8 mouse cellular contexts compared by ENCODE assay signal in the genomic region with DNA sequence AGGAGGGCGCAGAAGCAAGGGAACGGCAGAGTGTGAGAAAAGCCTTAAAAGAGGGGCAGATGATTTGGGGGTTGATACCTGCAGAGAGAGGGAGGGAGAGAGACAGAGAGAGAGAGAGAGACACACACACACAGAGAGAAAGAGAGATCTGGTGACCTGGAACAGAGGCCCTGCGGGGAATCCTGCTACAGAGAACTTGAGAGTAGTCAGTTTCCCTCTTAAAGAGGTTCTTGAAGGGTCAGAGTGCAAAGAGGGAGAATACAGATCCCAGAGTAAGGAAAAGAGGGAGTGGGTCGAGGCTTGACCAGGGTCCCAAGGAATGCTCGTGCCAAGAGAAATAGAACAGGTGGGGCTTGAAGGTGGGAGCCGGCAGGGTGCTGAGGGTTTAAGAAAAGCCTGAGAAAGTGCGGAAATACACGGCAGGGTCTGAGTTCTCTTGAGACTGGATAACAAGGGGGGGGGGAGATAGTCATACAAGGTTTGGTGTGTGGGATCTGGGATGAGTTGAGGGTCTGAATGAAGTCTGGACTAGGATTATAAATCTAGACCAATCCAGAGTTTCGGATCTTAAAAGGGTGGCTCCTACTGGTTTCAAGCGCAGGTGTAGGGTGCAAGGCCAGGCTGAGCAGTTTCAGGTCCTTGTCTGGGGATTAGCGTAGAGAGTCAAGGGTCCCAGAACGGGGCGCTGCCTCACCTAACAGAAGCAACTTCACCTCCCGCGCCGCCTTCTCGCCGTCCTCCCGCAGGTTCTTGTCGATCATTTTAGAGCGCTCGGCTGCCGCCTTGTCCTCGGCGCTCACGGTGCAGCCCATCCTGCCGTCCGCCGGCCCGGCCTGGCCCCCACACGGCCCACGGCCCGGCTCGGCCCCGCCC. TPM values are rescaled to one million over a fixed set of nuclear protein-coding genes. Genes with fewer than 3 reads are reported as not detected.
DNase-seq lines count a peak whose midpoint lies in the region; ATAC-seq and TF ChIP-seq lines count a peak whose summit lies in the region.

No protein-coding gene starts in this region.

- TF ChIP-seq CTCF in kidney, adult 2 months (conservative IDR thresholded peaks at IDR 0.05; ENCODE audit: insufficient read depth, insufficient read length, low read depth, low read length), result no peak

- H3K9me3 ChIP-seq in forebrain, embryonic 16.5 days (ENCODE audit: control insufficient read depth, low read length), result no peaks in the 10 kb centered on the region
- no peaks in the 10 kb centered on the region for H3K9me3 ChIP-seq in liver, embryonic 16.5 days (replicated peaks; ENCODE audit: control insufficient read depth, low read length)

- H3K4me3 ChIP-seq in kidney, adult 2 months (ENCODE audit: insufficient read depth, low read depth, low read length), result peak overlapping the region; percentile 71
- peak overlapping the region; percentile 84 for H3K4me3 ChIP-seq in forebrain, embryonic 16.5 days (replicated peaks; ENCODE audit: low read length)
- peak overlapping the region; percentile 78 for H3K4me3 ChIP-seq in liver, embryonic 16.5 days (ENCODE audit: low read depth, low read length)

- H3K4me1 ChIP-seq in kidney, adult 2 months (ENCODE audit: control insufficient read depth, insufficient read depth, low read length), result 0 out of 2 replicates have a peak, but pooled peaks cover 3% of the 10 kb centered on the region
- peaks cover 58% of the 10 kb centered on the region for H3K4me1 ChIP-seq in forebrain, embryonic 16.5 days (replicated peaks; ENCODE audit: control insufficient read depth, insufficient read depth, low read length)
- H3K4me1 ChIP-seq in liver, embryonic 16.5 days (ENCODE audit: control insufficient read depth, low read depth, low read length), result peaks cover 52% of the 10 kb centered on the region

- DNase-seq in kidney, adult 2 months, result no peak
- no peak for DNase-seq in kidney, adult 8-10 months
- DNase-seq in ES-CJ7 (ENCODE audit: low read depth, low spot score), result peak; percentile 48
- no peak for DNase-seq in yolk sac, embryonic 10.5 days (ENCODE audit: low spot score)
- no peak for DNase-seq in left cerebral cortex, adult 9 months (ENCODE audit: low spot score in 2 of 2)
- no peak for DNase-seq in right cerebral cortex, postnatal 14 days

- H3K4me2 ChIP-seq in forebrain, embryonic 16.5 days (ENCODE audit: low read length), result peak overlapping the region; percentile 99
- peak overlapping the region; percentile 99 for H3K4me2 ChIP-seq in liver, embryonic 16.5 days (ENCODE audit: low read depth, low read length)

- peak overlapping the region; percentile 88 for H3K9ac ChIP-seq in forebrain, embryonic 16.5 days (replicated peaks; ENCODE audit: low read depth, low read length)
- peak overlapping the region; percentile 92 for H3K9ac ChIP-seq in liver, embryonic 16.5 days (ENCODE audit: low read depth, low read length)

- TF ChIP-seq POLR2A in kidney, adult 2 months (IDR thresholded peaks at IDR 0.05; ENCODE audit: low read depth, low read length), result no peak

- no peaks in the 10 kb centered on the region for H3K27me3 ChIP-seq in kidney, adult 2 months (replicated peaks; ENCODE audit: control insufficient read depth, insufficient read depth, low read length)
- H3K27me3 ChIP-seq in forebrain, embryonic 16.5 days (replicated peaks; ENCODE audit: control insufficient read depth, insufficient read depth, low read length), result no peaks in the 10 kb centered on the region
- H3K27me3 ChIP-seq in liver, embryonic 16.5 days (ENCODE audit: control insufficient read depth, insufficient read depth, low read depth, low read length), result no peaks in the 10 kb centered on the region

- peak overlapping the region; percentile 83 for H3K27ac ChIP-seq in kidney, adult 2 months (ENCODE audit: insufficient read depth, low read depth, low read length)
- peak overlapping the region; percentile 88 for H3K27ac ChIP-seq in forebrain, embryonic 16.5 days (ENCODE audit: low read length)
- peak overlapping the region; percentile 92 for H3K27ac ChIP-seq in liver, embryonic 16.5 days (ENCODE audit: low read length)

- no peaks in the 10 kb centered on the region for H3K36me3 ChIP-seq in kidney, adult 2 months (ENCODE audit: control insufficient read depth, insufficient read depth, low read length)
- H3K36me3 ChIP-seq in forebrain, embryonic 16.5 days (ENCODE audit: control insufficient read depth, insufficient read depth), result no peaks in the 10 kb centered on the region
- no peaks in the 10 kb centered on the region for H3K36me3 ChIP-seq in liver, embryonic 16.5 days (ENCODE audit: control insufficient read depth, insufficient read depth)

- WGBS in kidney, adult 2 months, result 3% methylated on average over 35 of the region's 35 CpGs
- WGBS in forebrain, embryonic 16.5 days, result under 1% methylated on average over 35 of the region's 35 CpGs
- under 1% methylated on average over 35 of the region's 35 CpGs for WGBS in liver, embryonic 16.5 days (ENCODE audit: insufficient replicate concordance)

- ATAC-seq in forebrain, embryonic 16.5 days, result no peak
- peak; percentile 1; the same call in 1 of the 2 replicates for ATAC-seq in liver, embryonic 16.5 days (ENCODE audit: low read depth)

RNA-seq across cellular contexts. Expression of gene Gnai2, which starts 0.5 kb away (rescaled TPM):
- polyA plus RNA-seq in kidney, adult 2 months (2012; rRNA removed), result 356 and 366 TPM in 2 replicates
- 299 and 316 TPM in 2 replicates for polyA plus RNA-seq in forebrain, embryonic 16.5 days (2015; fragmentation: Nextera tagmentation; extraction: Ambion mirVana)
- 144 and 153 TPM in 2 replicates for polyA plus RNA-seq in liver, embryonic 16.5 days (2015; fragmentation: Nextera tagmentation; extraction: Ambion mirVana)

RNA-seq across cellular contexts. Expression of gene Sema3b, which starts 25.6 kb away (rescaled TPM):
- 63.3 and 78.8 TPM in 2 replicates for polyA plus RNA-seq in kidney, adult 2 months (2012; rRNA removed)
- polyA plus RNA-seq in forebrain, embryonic 16.5 days (2015; fragmentation: Nextera tagmentation; extraction: Ambion mirVana), result 2.3 and 3.0 TPM in 2 replicates
- polyA plus RNA-seq in liver, embryonic 16.5 days (2015; fragmentation: Nextera tagmentation; extraction: Ambion mirVana), result 0.33 and 1.4 TPM in 2 replicates

RNA-seq across cellular contexts. Expression of gene Slc38a3, which starts 34.7 kb away (rescaled TPM):
- polyA plus RNA-seq in kidney, adult 2 months (2012; rRNA removed), result 77.9 and 139 TPM in 2 replicates
- polyA plus RNA-seq in forebrain, embryonic 16.5 days (2015; fragmentation: Nextera tagmentation; extraction: Ambion mirVana), result 30.4 and 32.6 TPM in 2 replicates
- 60.1 and 75.2 TPM in 2 replicates for polyA plus RNA-seq in liver, embryonic 16.5 days (2015; fragmentation: Nextera tagmentation; extraction: Ambion mirVana)

RNA-seq across cellular contexts. Expression of gene Gnat1, which starts 44.9 kb away (rescaled TPM):
- 0.09 and 0.22 TPM in 2 replicates for polyA plus RNA-seq in kidney, adult 2 months (2012; rRNA removed)
- 1.2 and 1.4 TPM in 2 replicates for polyA plus RNA-seq in forebrain, embryonic 16.5 days (2015; fragmentation: Nextera tagmentation; extraction: Ambion mirVana)
- polyA plus RNA-seq in liver, embryonic 16.5 days (2015; fragmentation: Nextera tagmentation; extraction: Ambion mirVana), result 1.1 and 1.3 TPM in 2 replicates

RNA-seq across cellular contexts. Expression of gene Ifrd2, which starts 47.2 kb away (rescaled TPM):
- polyA plus RNA-seq in kidney, adult 2 months (2012; rRNA removed), result 50.5 and 57.8 TPM in 2 replicates
- 14.4 and 16.8 TPM in 2 replicates for polyA plus RNA-seq in forebrain, embryonic 16.5 days (2015; fragmentation: Nextera tagmentation; extraction: Ambion mirVana)
- 145 and 166 TPM in 2 replicates for polyA plus RNA-seq in liver, embryonic 16.5 days (2015; fragmentation: Nextera tagmentation; extraction: Ambion mirVana)

Comparison
In these comparisons a context has a peak if more than half of its experiments do, and no peak if none do; other contexts are left out.
1. RNA of gene Sema3b, which starts 25.6 kb away (polyA plus RNA-seq): 63.3 to 78.8 TPM in kidney, adult 2 months; 2.3 to 3.0 TPM in forebrain, embryonic 16.5 days and 0.33 to 1.4 TPM in liver, embryonic 16.5 days; every median in the first group is over 10 times any median in the second.
2. Peak in every context shown above with its lines, with median percentiles within 50 percentile points of each other: H3K27ac ChIP-seq and H3K4me3 ChIP-seq.